Mouse (Mus musculus): Measurements from ENCODE around the gene Stk39.

- TF ChIP-seq CTCF (IDR thresholded peaks at IDR 0.05; ENCODE audit: low read depth, low read length) (no peak), POLR2A (IDR thresholded peaks at IDR 0.05; ENCODE audit: extremely low read depth, insufficient read depth, low read length) (no peak)
Observed at GRCm38 (mm10) chr2:68439614-68440013, 32.5 kb downstream of the Stk39 start.
